Mouse (Mus musculus) hindbrain, embryonic 13.5 days (tissue): ENCODE measurements around the gene Sos2. TPM values are rescaled to one million over a fixed set of nuclear protein-coding genes. Genes with fewer than 3 reads are reported as not detected.
A peak's percentile ranks its signal among the peaks of the same experiment; 100 is the strongest.
"Not testable (repeated sequence)": the region's sequence is repeated elsewhere in the genome, so short reads cannot be mapped to it uniquely, and the experiment has no call there.

Source experiments
- ATAC-seq: fragments of 200-750 bp; cut with Nextera tagmentation; 2 replicates; pipeline ENCODE4 v1.8.0; 2017; ENCODE audit warnings: moderate TSS enrichment; ENCODE audit not compliant: low FRiP score
- H3K27ac ChIP-seq: fragments of 300-500 bp; sonication (generic); 2 replicates; pipeline ENCODE4 v1.5.1; 2015; ENCODE audit warnings: inconsistent platforms, mild to moderate bottlenecking, moderate library complexity
- H3K27me3 ChIP-seq: fragments of 300-500 bp; sonication (generic); 2 replicates; pipeline ENCODE4 v1.6.1; 2015; ENCODE audit warnings: mild to moderate bottlenecking, inconsistent platforms
- H3K36me3 ChIP-seq: fragments of 300-500 bp; sonication (generic); 2 replicates; pipeline ENCODE4 v1.6.1; 2015; ENCODE audit warnings: mild to moderate bottlenecking, inconsistent platforms
- H3K4me1 ChIP-seq: fragments of 300-500 bp; sonication (generic); replicated peaks from 2 replicates; pipeline ENCODE4 v1.6.1; 2015; ENCODE audit warnings: inconsistent platforms
- H3K4me2 ChIP-seq: fragments of 300-500 bp; sonication (generic); 2 replicates; pipeline ENCODE4 v1.6.1; 2015; ENCODE audit warnings: inconsistent platforms, mild to moderate bottlenecking, moderate library complexity
- H3K4me3 ChIP-seq: fragments of 300-500 bp; sonication (generic); 2 replicates; pipeline ENCODE4 v1.5.1; 2015; ENCODE audit warnings: mild to moderate bottlenecking, inconsistent platforms
- H3K9ac ChIP-seq: fragments of 300-500 bp; sonication (generic); 2 replicates; pipeline ENCODE4 v1.6.1; 2015; ENCODE audit warnings: mild to moderate bottlenecking, inconsistent platforms
- H3K9me3 ChIP-seq: fragments of 300-500 bp; sonication (generic); 2 replicates; pipeline ENCODE4 v1.6.1; 2016; ENCODE audit warnings: inconsistent platforms
- WGBS: fragments of 180-500 bp; shearing (Covaris S2); methylation state at CpG from one replicate; pipeline ENCODE4 v1.1.7; 2015; 5-methylcytosine and 5-hydroxymethylcytosine counted together
- polyA plus RNA-seq: library from polyadenylated mRNA; unstranded; fragments of >200 nt; fragmentation: Nextera tagmentation; extraction: Ambion mirVana; gene quantifications from 2 replicates; pipeline ENCODE4 v1.2.1, GENCODE M21; 2015

The Sos2 gene
- polyA plus RNA-seq, 1 experiment from 2014 or later: 13.0 TPM

- H3K27me3 ChIP-seq: no peaks in the 10 kb centered on the region
- H3K9ac ChIP-seq: no peak overlapping the region
- H3K36me3 ChIP-seq: peaks cover 2% of the 10 kb centered on the region; the same call in 1 of the 2 replicates
- H3K9me3 ChIP-seq: peaks cover 4% of the 10 kb centered on the region; the same call in 1 of the 2 replicates
- no peaks in the 10 kb centered on the region for H3K4me1 ChIP-seq
- H3K4me2 ChIP-seq: no peak overlapping the region
- H3K27ac ChIP-seq: no peak overlapping the region
- H3K4me3 ChIP-seq: no peak overlapping the region
- WGBS: 98% methylated on average over 5 of the region's 5 CpGs
- no peak for ATAC-seq
Observed at GRCm38 (mm10) chr12:69661658-69662057, 20.0 kb downstream of the Sos2 start.

GRCm38 (mm10) chr12:69653973-69654372, 27.7 kb downstream of the Sos2 start:
- not testable (repeated sequence) for H3K27ac ChIP-seq

GRCm38 (mm10) chr12:69649511-69649910, 32.1 kb downstream of the Sos2 start:
- Histone ChIP-seq H3K36me3 (peaks cover 53% of the 10 kb centered on the region), H3K27me3 (no peaks in the 10 kb centered on the region), H3K9ac (no peak overlapping the region), H3K4me3 (no peak overlapping the region), H3K9me3 (peaks cover 4% of the 10 kb centered on the region; the same call in 1 of the 2 replicates), H3K4me2 (no peak overlapping the region), H3K27ac (no peak overlapping the region), H3K4me1 (no peaks in the 10 kb centered on the region)
- ATAC-seq: no peak
- 91% methylated on average over 8 of the region's 8 CpGs for WGBS

More at GRCm38 (mm10) chr12:69653973-69654372, 27.7 kb downstream of the Sos2 start:
- not testable (repeated sequence) for H3K4me3 ChIP-seq, H3K9ac ChIP-seq, H3K4me1 ChIP-seq, H3K4me2 ChIP-seq, H3K9me3 ChIP-seq, H3K27me3 ChIP-seq
- H3K36me3 ChIP-seq: peaks cover 32% of the 10 kb centered on the region
- ATAC-seq: peak; percentile 88

- Histone ChIP-seq H3K4me2 (no peak overlapping the region), H3K4me1 (no peaks in the 10 kb centered on the region), H3K9me3 (no peaks in the 10 kb centered on the region), H3K9ac (no peak overlapping the region), H3K27ac (no peak overlapping the region), H3K36me3 (peaks cover 33% of the 10 kb centered on the region), H3K27me3 (no peaks in the 10 kb centered on the region), H3K4me3 (no peak overlapping the region)
- 92% methylated on average over 8 of the region's 8 CpGs for WGBS
- no peak for ATAC-seq
Observed at GRCm38 (mm10) chr12:69645821-69646616, 35.6 kb downstream of the Sos2 start.

GRCm38 (mm10) chr12:69644877-69645276, 36.8 kb downstream of the Sos2 start:
- Histone ChIP-seq H3K4me1 (no peaks in the 10 kb centered on the region), H3K36me3 (peaks cover 35% of the 10 kb centered on the region), H3K9me3 (no peaks in the 10 kb centered on the region), H3K4me2 (no peak overlapping the region), H3K27ac (no peak overlapping the region), H3K4me3 (no peak overlapping the region), H3K9ac (no peak overlapping the region), H3K27me3 (no peaks in the 10 kb centered on the region)
- ATAC-seq: no peak
- 75% methylated on average over 3 of the region's 3 CpGs for WGBS

- H3K4me1 ChIP-seq: no peaks in the 10 kb centered on the region
- no peak overlapping the region for H3K27ac ChIP-seq
- H3K36me3 ChIP-seq: peaks cover 43% of the 10 kb centered on the region
- H3K27me3 ChIP-seq: no peaks in the 10 kb centered on the region
- no peak overlapping the region for H3K4me2 ChIP-seq
- no peak overlapping the region for H3K4me3 ChIP-seq
- H3K9me3 ChIP-seq: no peaks in the 10 kb centered on the region
- no peak overlapping the region for H3K9ac ChIP-seq
- WGBS: 94% methylated on average over 5 of the region's 5 CpGs
- ATAC-seq: no peak
Observed at GRCm38 (mm10) chr12:69642877-69643276, 38.8 kb downstream of the Sos2 start.

GRCm38 (mm10) chr12:69634761-69635160, 46.9 kb downstream of the Sos2 start:
- H3K4me3 ChIP-seq: no peak overlapping the region
- H3K9ac ChIP-seq: no peak overlapping the region
- H3K27ac ChIP-seq: no peak overlapping the region
- no peak overlapping the region for H3K4me2 ChIP-seq
- H3K36me3 ChIP-seq: peaks cover 26% of the 10 kb centered on the region
- no peaks in the 10 kb centered on the region for H3K27me3 ChIP-seq
- ATAC-seq: no peak
- H3K9me3 ChIP-seq: no peaks in the 10 kb centered on the region
- H3K4me1 ChIP-seq: no peaks in the 10 kb centered on the region
- WGBS: 91% methylated on average over 3 of the region's 3 CpGs

- peaks cover 49% of the 10 kb centered on the region for H3K36me3 ChIP-seq
- H3K27me3 ChIP-seq, H3K9ac ChIP-seq, H3K27ac ChIP-seq, H3K4me1 ChIP-seq, H3K4me3 ChIP-seq, ATAC-seq, H3K4me2 ChIP-seq, H3K9me3 ChIP-seq: not testable (repeated sequence)
- 87% methylated on average over 5 of the region's 5 CpGs for WGBS
Observed at GRCm38 (mm10) chr12:69618590-69618989, 63.1 kb downstream of the Sos2 start.

- no peak for ATAC-seq
- H3K27me3 ChIP-seq: no peaks in the 10 kb centered on the region
- no peaks in the 10 kb centered on the region for H3K9me3 ChIP-seq
- H3K9ac ChIP-seq: no peak overlapping the region
- H3K4me1 ChIP-seq: no peaks in the 10 kb centered on the region
- peaks cover 34% of the 10 kb centered on the region for H3K36me3 ChIP-seq
- no peak overlapping the region for H3K27ac ChIP-seq
- H3K4me2 ChIP-seq: no peak overlapping the region
- H3K4me3 ChIP-seq: no peak overlapping the region
- WGBS: 93% methylated on average over 2 of the region's 2 CpGs
Observed at GRCm38 (mm10) chr12:69604367-69604766, 77.3 kb downstream of the Sos2 start.

- no peak overlapping the region for H3K9ac ChIP-seq
- H3K4me2 ChIP-seq: no peak overlapping the region
- H3K4me1 ChIP-seq: no peaks in the 10 kb centered on the region
- H3K9me3 ChIP-seq: no peaks in the 10 kb centered on the region
- H3K4me3 ChIP-seq: no peak overlapping the region
- no peak for ATAC-seq
- WGBS: 93% methylated on average over 4 of the region's 4 CpGs
- no peaks in the 10 kb centered on the region for H3K27me3 ChIP-seq
- H3K27ac ChIP-seq: no peak overlapping the region
- H3K36me3 ChIP-seq: peaks cover 19% of the 10 kb centered on the region
Observed at GRCm38 (mm10) chr12:69597446-69597845, 84.2 kb downstream of the Sos2 start.

GRCm38 (mm10) chr12:69593130-69593529, 88.5 kb downstream of the Sos2 start:
- H3K4me2 ChIP-seq: no peak overlapping the region
- H3K27me3 ChIP-seq: no peaks in the 10 kb centered on the region
- no peak for ATAC-seq
- H3K9me3 ChIP-seq: no peaks in the 10 kb centered on the region
- H3K9ac ChIP-seq: no peak overlapping the region
- WGBS: 93% methylated on average over 5 of the region's 5 CpGs
- H3K27ac ChIP-seq: no peak overlapping the region
- H3K4me1 ChIP-seq: no peaks in the 10 kb centered on the region
- peaks cover 40% of the 10 kb centered on the region for H3K36me3 ChIP-seq
- H3K4me3 ChIP-seq: no peak overlapping the region

GRCm38 (mm10) chr12:69583270-69583629, 98.4 kb downstream of the Sos2 start:
- Histone ChIP-seq H3K4me2 (peak overlapping the region; percentile 64), H3K9me3 (no peaks in the 10 kb centered on the region), H3K9ac (peak overlapping the region; percentile 93), H3K27me3 (no peaks in the 10 kb centered on the region), H3K36me3 (peaks cover 49% of the 10 kb centered on the region), H3K27ac (peak overlapping the region; percentile 88), H3K4me3 (peak overlapping the region; percentile 83), H3K4me1 (peaks cover 22% of the 10 kb centered on the region)
- WGBS: 47% methylated on average over 5 of the region's 5 CpGs
- peak; percentile 37; the same call in 1 of the 2 replicates for ATAC-seq
